Mouse (Mus musculus): Measurements from ENCODE around the gene Enpp6. TPM values are rescaled to one million over a fixed set of nuclear protein-coding genes. Genes with fewer than 3 reads are reported as not detected.

The Enpp6 gene
- polyA plus RNA-seq, 2 experiments = 0.17 to 0.20 TPM

- no peak overlapping the region for H3K4me2 ChIP-seq (ENCODE audit: low read depth)
- TF ChIP-seq CTCF (IDR thresholded peaks at IDR 0.05; ENCODE audit: low read depth) = no peak
- TF ChIP-seq EP300 (IDR thresholded peaks at IDR 0.05; ENCODE audit: low read depth) = no peak
- no peak for ATAC-seq (ENCODE audit: insufficient read depth)
- DNase-seq (ENCODE audit: low read depth in 3 of 3, low spot score in 3 of 3) = no peak
- H3K9me3 ChIP-seq (ENCODE audit: control insufficient read depth, low read length) = no peaks in the 10 kb centered on the region
- no peaks in the 10 kb centered on the region for H3K4me1 ChIP-seq (replicated peaks; ENCODE audit: control insufficient read depth in 2 of 2, insufficient read depth in 2 of 2, low read length in 1 of 2)
- H3K4me3 ChIP-seq (ENCODE audit: insufficient read depth in 1 of 2, low read depth in 2 of 2, low read length in 2 of 2) = no peak overlapping the region
- no peaks in the 10 kb centered on the region for H3K36me3 ChIP-seq (replicated peaks; ENCODE audit: control insufficient read depth, insufficient read depth, low read depth)
- 52% methylated on average over 4 of the region's 4 CpGs for WGBS (ENCODE audit: insufficient replicate concordance)
- H3K27me3 ChIP-seq (ENCODE audit: control insufficient read depth, insufficient read depth, low read length) = no peaks in the 10 kb centered on the region
- no peak overlapping the region for H3K9ac ChIP-seq (replicated peaks)
- no peak overlapping the region for H3K27ac ChIP-seq
Observed at GRCm38 (mm10) chr8:46943337-46943736, 43.4 kb upstream of the Enpp6 start.

GRCm38 (mm10) chr8:46946181-46946580 lies 40.5 kb upstream of the Enpp6 start:
- 57% methylated on average over 5 of the region's 5 CpGs for WGBS (ENCODE audit: insufficient replicate concordance)
- no peak overlapping the region for H3K4me2 ChIP-seq (ENCODE audit: low read depth)
- H3K36me3 ChIP-seq (replicated peaks; ENCODE audit: control insufficient read depth, insufficient read depth, low read depth) = no peaks in the 10 kb centered on the region
- H3K9ac ChIP-seq (replicated peaks) = no peak overlapping the region
- no peaks in the 10 kb centered on the region for H3K27me3 ChIP-seq (ENCODE audit: control insufficient read depth, insufficient read depth, low read length)
- DNase-seq (ENCODE audit: low read depth in 3 of 3, low spot score in 3 of 3) = no peak
- no peak for ATAC-seq (ENCODE audit: insufficient read depth)
- H3K4me1 ChIP-seq (replicated peaks; ENCODE audit: control insufficient read depth in 2 of 2, insufficient read depth in 2 of 2, low read length in 1 of 2) = no peaks in the 10 kb centered on the region
- no peak overlapping the region for H3K4me3 ChIP-seq (ENCODE audit: insufficient read depth in 1 of 2, low read depth in 2 of 2, low read length in 2 of 2)
- TF ChIP-seq CTCF (IDR thresholded peaks at IDR 0.05; ENCODE audit: low read depth) (peak; percentile 62), EP300 (IDR thresholded peaks at IDR 0.05; ENCODE audit: low read depth) (no peak)
- H3K27ac ChIP-seq = no peak overlapping the region
- no peaks in the 10 kb centered on the region for H3K9me3 ChIP-seq (ENCODE audit: control insufficient read depth, low read length)

GRCm38 (mm10) chr8:46948091-46948757 lies 38.5 kb upstream of the Enpp6 start:
- H3K4me3 ChIP-seq (ENCODE audit: insufficient read depth in 1 of 2, low read depth in 2 of 2, low read length in 2 of 2) = no peak overlapping the region
- H3K27me3 ChIP-seq (ENCODE audit: control insufficient read depth, insufficient read depth, low read length) = no peaks in the 10 kb centered on the region
- no peaks in the 10 kb centered on the region for H3K9me3 ChIP-seq (ENCODE audit: control insufficient read depth, low read length)
- TF ChIP-seq EP300 (IDR thresholded peaks at IDR 0.05; ENCODE audit: low read depth) = no peak
- no peak for TF ChIP-seq CTCF (IDR thresholded peaks at IDR 0.05; ENCODE audit: low read depth)
- H3K9ac ChIP-seq (replicated peaks) = no peak overlapping the region
- H3K4me2 ChIP-seq (ENCODE audit: low read depth) = no peak overlapping the region
- no peak for DNase-seq (ENCODE audit: low read depth in 3 of 3, low spot score in 3 of 3)
- H3K27ac ChIP-seq = no peak overlapping the region
- H3K4me1 ChIP-seq (replicated peaks; ENCODE audit: control insufficient read depth in 2 of 2, insufficient read depth in 2 of 2, low read length in 1 of 2) = no peaks in the 10 kb centered on the region
- H3K36me3 ChIP-seq (replicated peaks; ENCODE audit: control insufficient read depth, insufficient read depth, low read depth) = no peaks in the 10 kb centered on the region
- 71% methylated on average over 14 of the region's 14 CpGs for WGBS (ENCODE audit: insufficient replicate concordance)
- no peak for ATAC-seq (ENCODE audit: insufficient read depth)

GRCm38 (mm10) chr8:46953472-46953871 lies 33.2 kb upstream of the Enpp6 start:
- 12% methylated on average over 7 of the region's 7 CpGs for WGBS (ENCODE audit: insufficient replicate concordance)
- Histone ChIP-seq H3K9me3 (ENCODE audit: control insufficient read depth, low read length) (no peaks in the 10 kb centered on the region), H3K4me1 (replicated peaks; ENCODE audit: control insufficient read depth in 2 of 2, insufficient read depth in 2 of 2, low read length in 1 of 2) (no peaks in the 10 kb centered on the region), H3K4me3 (ENCODE audit: insufficient read depth in 1 of 2, low read depth in 2 of 2, low read length in 2 of 2) (no peak overlapping the region), H3K27ac (no peak overlapping the region), H3K9ac (replicated peaks) (no peak overlapping the region), H3K36me3 (replicated peaks; ENCODE audit: control insufficient read depth, insufficient read depth, low read depth) (no peaks in the 10 kb centered on the region), H3K27me3 (ENCODE audit: control insufficient read depth, insufficient read depth, low read length) (no peaks in the 10 kb centered on the region), H3K4me2 (ENCODE audit: low read depth) (no peak overlapping the region)
- ATAC-seq (ENCODE audit: insufficient read depth) = no peak
- TF ChIP-seq CTCF (IDR thresholded peaks at IDR 0.05; ENCODE audit: low read depth) (peak; percentile 76), EP300 (IDR thresholded peaks at IDR 0.05; ENCODE audit: low read depth) (no peak)
- DNase-seq (ENCODE audit: low read depth in 3 of 3, low spot score in 3 of 3) = peak; percentile 16 to 38 (median 32)

GRCm38 (mm10) chr8:46962630-46963427 lies 23.9 kb upstream of the Enpp6 start:
- Histone ChIP-seq H3K27ac (no peak overlapping the region), H3K9me3 (ENCODE audit: control insufficient read depth, low read length) (no peaks in the 10 kb centered on the region), H3K9ac (replicated peaks) (no peak overlapping the region), H3K36me3 (replicated peaks; ENCODE audit: control insufficient read depth, insufficient read depth, low read depth) (no peaks in the 10 kb centered on the region), H3K4me1 (replicated peaks; ENCODE audit: control insufficient read depth in 2 of 2, insufficient read depth in 2 of 2, low read length in 1 of 2) (no peaks in the 10 kb centered on the region), H3K27me3 (ENCODE audit: control insufficient read depth, insufficient read depth, low read length) (no peaks in the 10 kb centered on the region), H3K4me3 (ENCODE audit: insufficient read depth in 1 of 2, low read depth in 2 of 2, low read length in 2 of 2) (no peak overlapping the region), H3K4me2 (ENCODE audit: low read depth) (no peak overlapping the region)
- WGBS (ENCODE audit: insufficient replicate concordance) = 53% methylated on average over 10 of the region's 10 CpGs
- no peak for DNase-seq (ENCODE audit: low read depth in 3 of 3, low spot score in 3 of 3)
- no peak for TF ChIP-seq CTCF (IDR thresholded peaks at IDR 0.05; ENCODE audit: low read depth)
- TF ChIP-seq EP300 (IDR thresholded peaks at IDR 0.05; ENCODE audit: low read depth) = no peak
- ATAC-seq (ENCODE audit: insufficient read depth) = no peak

Measured in liver, embryonic 14.5 days (tissue).